ENCODE assay signal across 10 mouse cellular contexts in genomic region chr5:113375783-113376182, GRCm38 (mm10). TPM values are rescaled to one million over a fixed set of nuclear protein-coding genes. Genes with fewer than 3 reads are reported as not detected.
DNase-seq lines count a peak whose midpoint lies in the region; ATAC-seq and TF ChIP-seq lines count a peak whose summit lies in the region.
"Had no signal": no experiment of that assay in that cellular context is flagged by ENCODE, and none has a peak within 500 bp of the region (broad histone marks: within the 10 kb centered on the region; RNA-seq: fewer than 3 reads in every experiment).

No protein-coding gene starts in this region.

- H3K4me2 ChIP-seq in midbrain, embryonic 11.5 days: no peak overlapping the region
- H3K4me2 ChIP-seq in midbrain, embryonic 13.5 days (replicated peaks): no peak overlapping the region
- H3K4me2 ChIP-seq: heart, embryonic 15.5 days had no signal

- H3K36me3 ChIP-seq in midbrain, embryonic 11.5 days (ENCODE audit: control insufficient read depth, insufficient read depth, low read length): no peaks in the 10 kb centered on the region
- no peaks in the 10 kb centered on the region for H3K36me3 ChIP-seq in midbrain, embryonic 13.5 days
- H3K36me3 ChIP-seq: heart, embryonic 15.5 days had no signal

- WGBS in midbrain, embryonic 11.5 days: 26% methylated on average over 3 of the region's 3 CpGs
- 26% methylated on average over 3 of the region's 3 CpGs for WGBS in midbrain, embryonic 13.5 days
- 26% methylated on average over 3 of the region's 3 CpGs for WGBS in lung, adult 2 months

- TF ChIP-seq POLR2A in lung, adult 2 months (IDR thresholded peaks at IDR 0.05; ENCODE audit: borderline replicate concordance, extremely low read depth, low read depth, low read length): no peak

- peak; percentile 4; the same call in 1 of the 2 replicates for TF ChIP-seq CTCF in lung, adult 2 months (IDR thresholded peaks at IDR 0.05; ENCODE audit: insufficient read depth, low read length)

- no peaks in the 10 kb centered on the region for H3K27me3 ChIP-seq in midbrain, embryonic 11.5 days (ENCODE audit: control insufficient read depth, insufficient read depth, low read length)
- no peaks in the 10 kb centered on the region for H3K27me3 ChIP-seq in midbrain, embryonic 13.5 days

- peak; percentile 23 to 70 for DNase-seq in adrenal gland, adult (ENCODE audit: inconsistent age in 2 of 2, low spot score in 1 of 2)
- DNase-seq in adrenal gland, adult 8-10 months: no peak
- peak; percentile 94 for DNase-seq in midbrain, embryonic 11.5 days (ENCODE audit: low spot score, missing footprints)
- peak; percentile 81 for DNase-seq in cerebellum, adult 9-11 months
- DNase-seq in kidney, postnatal 14 days: peak; percentile 24
- peak; percentile 21 for DNase-seq in lung, adult 2 months
- DNase-seq in right cerebral cortex, postnatal 4 days: peak; percentile 96

- H3K27ac ChIP-seq in midbrain, embryonic 11.5 days (ENCODE audit: low read depth, low read length): no peak overlapping the region
- H3K27ac ChIP-seq in midbrain, embryonic 13.5 days: no peak overlapping the region
- H3K27ac ChIP-seq: heart, embryonic 15.5 days had no signal

- H3K9ac ChIP-seq in midbrain, embryonic 11.5 days (ENCODE audit: low read length): no peak overlapping the region
- H3K9ac ChIP-seq in midbrain, embryonic 13.5 days (replicated peaks): no peak overlapping the region
- H3K9ac ChIP-seq: heart, embryonic 15.5 days had no signal

- H3K4me1 ChIP-seq in midbrain, embryonic 11.5 days (ENCODE audit: control insufficient read depth, insufficient read depth, low read length): no peaks in the 10 kb centered on the region
- H3K4me1 ChIP-seq in midbrain, embryonic 13.5 days (replicated peaks): peaks cover 15% of the 10 kb centered on the region
- H3K4me1 ChIP-seq in lung, adult 2 months (ENCODE audit: control insufficient read depth, insufficient read depth, low read length): no peaks in the 10 kb centered on the region
- H3K4me1 ChIP-seq: heart, embryonic 15.5 days had no signal

- H3K4me3 ChIP-seq in midbrain, embryonic 11.5 days (ENCODE audit: low read depth, low read length): no peak overlapping the region
- H3K4me3 ChIP-seq in midbrain, embryonic 13.5 days (replicated peaks): no peak overlapping the region
- H3K4me3 ChIP-seq in lung, adult 2 months (replicated peaks; ENCODE audit: extremely low read depth, low read depth, low read length): no peak overlapping the region
- H3K4me3 ChIP-seq: heart, embryonic 15.5 days had no signal

- H3K9me3 ChIP-seq in midbrain, embryonic 11.5 days (ENCODE audit: control insufficient read depth, low read length): no peaks in the 10 kb centered on the region
- no peaks in the 10 kb centered on the region for H3K9me3 ChIP-seq in midbrain, embryonic 13.5 days
- H3K9me3 ChIP-seq: heart, embryonic 15.5 days had no signal

- no peak for ATAC-seq in midbrain, embryonic 11.5 days (ENCODE audit: low FRiP score)
- ATAC-seq in midbrain, embryonic 13.5 days: no peak

RNA-seq across cellular contexts. Expression of gene Aym1, which starts 18.7 kb away (rescaled TPM):
- not detected for total RNA-seq in adrenal gland, adult 8-10 months (2022)
- polyA plus RNA-seq in midbrain, embryonic 11.5 days (2014; fragmentation: Nextera tagmentation; extraction: Ambion mirVana): not detected in 2 replicates
- polyA plus RNA-seq in midbrain, embryonic 13.5 days (2015; fragmentation: Nextera tagmentation; extraction: Ambion mirVana): not detected in 2 replicates
- not detected in 2 replicates for polyA plus RNA-seq in lung, adult 2 months (2012; rRNA removed)
- polyA plus RNA-seq: heart, embryonic 15.5 days; neural tube, embryonic 14.5 days had no signal
